8 mouse cellular contexts compared by ENCODE assay signal in genomic region chr5:130254164-130255016, GRCm38 (mm10). TPM values are rescaled to one million over a fixed set of nuclear protein-coding genes. Genes with fewer than 3 reads are reported as not detected.
DNase-seq lines count a peak whose midpoint lies in the region; ATAC-seq lines count a peak whose summit lies in the region.

No protein-coding gene starts in this region.

- H3K9me3 ChIP-seq in heart, embryonic 12.5 days (replicated peaks), result no peaks in the 10 kb centered on the region
- H3K9me3 ChIP-seq in midbrain, embryonic 10.5 days (replicated peaks), result no peaks in the 10 kb centered on the region

- peak overlapping the region; percentile 60 for H3K4me3 ChIP-seq in heart, embryonic 12.5 days
- peak overlapping the region; percentile 78 for H3K4me3 ChIP-seq in midbrain, embryonic 10.5 days

- ATAC-seq in heart, embryonic 12.5 days (ENCODE audit: insufficient number of reproducible peaks, low FRiP score), result no peak
- ATAC-seq in activated CD4-positive, CD25-positive, alpha-beta regulatory T cell, adult 4 months, result no peak

- peak; percentile 19 for DNase-seq in thymus, postnatal 0 days (ENCODE audit: low spot score)
- no peak for DNase-seq in thymus, postnatal 10 days (ENCODE audit: low spot score in 2 of 2)
- peak; percentile 47 for DNase-seq in c-Kit-positive CD71-positive TER-119-positive erythroid progenitor cells, embryonic 14.5 days (ENCODE audit: low spot score)
- peak; percentile 65 for DNase-seq in large intestine, adult 2 months (ENCODE audit: low read depth, low spot score)
- no peak for DNase-seq in midbrain, embryonic 10.5 days (ENCODE audit: low spot score)
- no peak for DNase-seq in adrenal gland, adult 8-10 months

- peak overlapping the region; percentile 85 for H3K27ac ChIP-seq in heart, embryonic 12.5 days (ENCODE audit: poor library complexity, severe bottlenecking)
- H3K27ac ChIP-seq in midbrain, embryonic 10.5 days (replicated peaks), result peak overlapping the region; percentile 89

- peaks cover 12% of the 10 kb centered on the region for H3K4me1 ChIP-seq in heart, embryonic 12.5 days (replicated peaks)
- H3K4me1 ChIP-seq in midbrain, embryonic 10.5 days, result peaks cover 22% of the 10 kb centered on the region

- H3K4me2 ChIP-seq in heart, embryonic 12.5 days, result peak overlapping the region; percentile 82

- peak overlapping the region; percentile 84 for H3K9ac ChIP-seq in heart, embryonic 12.5 days

- peaks cover 44% of the 10 kb centered on the region for H3K36me3 ChIP-seq in heart, embryonic 12.5 days
- peaks cover 50% of the 10 kb centered on the region for H3K36me3 ChIP-seq in midbrain, embryonic 10.5 days

- 10% methylated on average over 19 of the region's 19 CpGs for whole genome bisulfite sequencing in heart, embryonic 12.5 days
- 2% methylated on average over 19 of the region's 19 CpGs for WGBS in large intestine, adult 2 months
- WGBS in midbrain, embryonic 10.5 days, result 22% methylated on average over 19 of the region's 19 CpGs

- H3K27me3 ChIP-seq in heart, embryonic 12.5 days (replicated peaks), result no peaks in the 10 kb centered on the region
- H3K27me3 ChIP-seq in midbrain, embryonic 10.5 days (ENCODE audit: low read depth, poor library complexity, severe bottlenecking), result no peaks in the 10 kb centered on the region

RNA-seq across cellular contexts. Expression of gene Sbds, which starts 0.9 kb away (rescaled TPM):
- polyA plus RNA-seq in thymus, postnatal 0 days (2015; fragmentation: Nextera tagmentation; extraction: Ambion mirVana), result 84.0 and 91.6 TPM in 2 replicates
- polyA plus RNA-seq in heart, embryonic 12.5 days (2016; fragmentation: Nextera tagmentation; extraction: Ambion mirVana), result 62.8 and 65.3 TPM in 2 replicates
- 21.9 and 32.7 TPM in 2 replicates for polyA plus RNA-seq in large intestine, adult 2 months (2012; rRNA removed)
- 77.6 and 80.9 TPM in 2 replicates for polyA plus RNA-seq in midbrain, embryonic 10.5 days (2016; fragmentation: Nextera tagmentation; extraction: Ambion mirVana)
- 100 to 1,000 TPM; 102 to 134 TPM for polyA plus RNA-seq in activated CD4-positive, CD25-positive, alpha-beta regulatory T cell, adult 4 months (2017; shearing (Covaris generic))
- total RNA-seq in adrenal gland, adult 8-10 months (2022), result 100 to 1,000 TPM; 101 to 115 (median 106) TPM

RNA-seq across cellular contexts. Expression of gene Tyw1, which starts 1.0 kb away (rescaled TPM):
- 24.3 and 25.2 TPM in 2 replicates for polyA plus RNA-seq in thymus, postnatal 0 days (2015; fragmentation: Nextera tagmentation; extraction: Ambion mirVana)
- 17.7 and 18.9 TPM in 2 replicates for polyA plus RNA-seq in heart, embryonic 12.5 days (2016; fragmentation: Nextera tagmentation; extraction: Ambion mirVana)
- 6.7 and 7.9 TPM in 2 replicates for polyA plus RNA-seq in large intestine, adult 2 months (2012; rRNA removed)
- polyA plus RNA-seq in midbrain, embryonic 10.5 days (2016; fragmentation: Nextera tagmentation; extraction: Ambion mirVana), result 35.0 and 36.1 TPM in 2 replicates
- 10 to 100 TPM; 31.6 to 36.5 TPM for polyA plus RNA-seq in activated CD4-positive, CD25-positive, alpha-beta regulatory T cell, adult 4 months (2017; shearing (Covaris generic))
- total RNA-seq in adrenal gland, adult 8-10 months (2022), result 10 to 100 TPM; 34.0 to 36.4 (median 35.7) TPM

RNA-seq across cellular contexts. Expression of gene Tmem248, which starts 37.5 kb away (rescaled TPM):
- polyA plus RNA-seq in thymus, postnatal 0 days (2015; fragmentation: Nextera tagmentation; extraction: Ambion mirVana), result 27.8 and 39.5 TPM in 2 replicates
- 41.5 and 43.6 TPM in 2 replicates for polyA plus RNA-seq in heart, embryonic 12.5 days (2016; fragmentation: Nextera tagmentation; extraction: Ambion mirVana)
- polyA plus RNA-seq in large intestine, adult 2 months (2012; rRNA removed), result 24.4 and 26.2 TPM in 2 replicates
- 37.0 and 37.5 TPM in 2 replicates for polyA plus RNA-seq in midbrain, embryonic 10.5 days (2016; fragmentation: Nextera tagmentation; extraction: Ambion mirVana)
- 10 to 100 TPM; 13.8 to 15.1 TPM for polyA plus RNA-seq in activated CD4-positive, CD25-positive, alpha-beta regulatory T cell, adult 4 months (2017; shearing (Covaris generic))
- 10 to 100 TPM; 69.6 to 86.9 (median 75.6) TPM for total RNA-seq in adrenal gland, adult 8-10 months (2022)

Comparison
In these comparisons a context has a peak if more than half of its experiments do, and no peak if none do; other contexts are left out.
1. DNase-seq: peak in thymus, postnatal 0 days (single experiment), c-Kit-positive CD71-positive TER-119-positive erythroid progenitor cells, embryonic 14.5 days (single experiment) and large intestine, adult 2 months (single experiment); none in thymus, postnatal 10 days (0 of 2), midbrain, embryonic 10.5 days (single experiment) and adrenal gland, adult 8-10 months (single experiment).